Mouse (Mus musculus) liver, adult 2 months (tissue): ENCODE measurements around the gene Creb3l1.

ENCODE experiments used
- CTCF ChIP-seq: fragments of 200-500 bp; IDR thresholded peaks from 2 replicates; pipeline ENCODE4 v1.5.1; 2011; ENCODE audit warnings: low read depth, low read length, control low read depth
- POLR2A ChIP-seq: fragments of 200-500 bp; IDR thresholded peaks from 2 replicates; pipeline ENCODE4 v1.6.1; 2011; ENCODE audit warnings: low read length, control low read depth; ENCODE audit not compliant: insufficient read depth; ENCODE audit errors: extremely low read depth

DNA sequence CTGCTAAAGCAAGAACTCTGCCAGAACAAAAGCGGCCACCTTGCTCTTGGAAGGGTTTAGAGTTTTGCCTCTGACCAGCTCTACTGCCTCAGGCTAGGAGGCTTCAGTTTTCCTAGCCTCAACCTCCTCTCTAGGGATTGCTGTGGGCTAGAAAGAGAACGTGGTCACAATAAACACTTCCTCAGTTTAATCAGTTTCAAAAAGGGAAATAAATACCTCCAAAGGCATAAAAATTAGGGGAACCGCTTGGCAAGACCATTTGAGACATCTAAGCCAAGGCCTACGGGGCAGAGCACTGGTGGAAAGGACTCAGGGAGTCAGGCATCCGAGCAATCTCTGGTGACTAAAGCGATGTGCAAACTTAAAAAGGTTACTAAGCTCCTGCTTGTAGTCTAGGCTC is 68.4 kb downstream of the Creb3l1 start:
- TF ChIP-seq CTCF (no peak), POLR2A (no peak)
